Mouse (Mus musculus): ENCODE results near the gene Srrm4. TPM values are rescaled to one million over a fixed set of nuclear protein-coding genes. Genes with fewer than 3 reads are reported as not detected.

Gene Srrm4
- polyA plus RNA-seq, 1 experiment from 2014 or later, result 0.59 TPM

DNA sequence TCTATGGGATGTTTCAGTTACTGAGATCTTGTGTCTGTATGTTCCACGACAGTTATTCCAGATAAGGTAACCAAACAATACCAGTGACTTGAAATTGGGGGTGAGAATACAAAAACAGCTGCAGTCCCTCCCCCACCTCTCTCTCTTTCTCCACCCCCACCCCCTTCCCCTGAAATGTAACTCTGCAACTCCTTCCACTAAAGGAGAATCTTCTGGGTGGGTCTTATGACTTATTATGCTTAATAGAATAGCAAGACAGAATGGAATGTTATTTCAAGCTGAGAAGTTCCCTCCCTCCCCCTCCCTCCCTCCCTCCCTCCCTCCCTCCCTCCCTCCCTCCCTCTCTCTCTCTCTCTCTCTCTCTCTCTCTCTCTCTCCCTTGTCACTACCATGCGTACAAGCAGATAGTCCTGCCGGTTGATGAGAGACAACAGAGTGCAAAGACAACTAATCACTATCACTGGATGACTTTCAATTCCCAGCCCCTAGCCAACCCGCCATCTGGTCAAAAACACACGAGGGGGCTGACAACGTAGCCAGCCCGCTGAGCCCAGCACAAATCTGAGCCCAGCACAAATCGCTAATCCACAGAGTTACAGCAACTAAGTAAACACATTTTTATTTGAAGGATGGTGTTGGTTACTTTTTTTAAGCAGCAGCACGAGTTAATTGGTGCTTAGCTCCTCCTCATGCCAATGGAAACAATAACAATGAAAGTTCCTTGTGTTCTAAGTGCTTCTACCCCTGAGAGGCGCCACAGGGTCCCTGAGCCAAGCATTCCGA lies 143.0 kb downstream of the Srrm4 start:
- Histone ChIP-seq H3K4me1 (peaks cover 23% of the 10 kb centered on the region), H3K27me3 (peaks cover 7% of the 10 kb centered on the region; the same call in 1 of the 2 replicates), H3K4me3 (peak overlapping the region; percentile 10; the same call in 1 of the 2 replicates), H3K4me2 (peak overlapping the region; percentile 31), H3K36me3 (no peaks in the 10 kb centered on the region), H3K27ac (no peak overlapping the region), H3K9ac (no peak overlapping the region), H3K9me3 (no peaks in the 10 kb centered on the region)
- no peak for ATAC-seq (ENCODE audit: insufficient number of reproducible peaks, low FRiP score, low TSS enrichment, low read depth)
- 3% methylated on average over 11 of the region's 11 CpGs for WGBS

DNA sequence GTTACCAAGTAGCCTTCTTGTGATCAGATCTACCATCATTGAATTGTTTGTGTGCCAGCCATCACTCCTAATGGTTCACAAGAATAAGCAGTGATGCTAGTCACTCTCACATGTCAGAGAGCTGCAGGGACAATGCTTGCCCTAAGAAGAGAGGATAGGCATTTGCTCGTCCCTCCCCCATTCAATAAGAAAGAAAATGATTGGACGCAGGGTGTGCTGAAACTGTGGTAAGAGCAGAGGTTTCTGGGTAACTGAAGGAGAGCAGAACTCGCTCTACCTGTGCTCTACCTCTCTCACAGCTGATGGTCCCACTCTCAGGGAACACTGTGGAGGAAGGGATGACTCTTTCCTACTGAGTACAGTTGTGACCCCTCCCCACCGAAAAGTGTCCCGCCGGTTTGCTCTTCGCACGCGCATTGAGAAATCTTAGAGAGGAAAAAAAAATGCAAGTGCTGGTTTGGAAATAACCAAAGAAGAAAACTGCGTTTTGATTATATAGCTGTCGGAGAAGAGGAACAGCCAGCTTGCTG lies 143.7 kb downstream of the Srrm4 start:
- ATAC-seq (ENCODE audit: insufficient number of reproducible peaks, low FRiP score, low TSS enrichment, low read depth), result no peak
- H3K4me1 ChIP-seq, result peaks cover 18% of the 10 kb centered on the region
- no peak overlapping the region for H3K9ac ChIP-seq
- peaks cover 9% of the 10 kb centered on the region; the same call in 1 of the 2 replicates for H3K27me3 ChIP-seq
- no peak overlapping the region for H3K4me3 ChIP-seq
- WGBS, result 47% methylated on average over 11 of the region's 11 CpGs
- no peak overlapping the region for H3K27ac ChIP-seq
- H3K9me3 ChIP-seq, result no peaks in the 10 kb centered on the region
- no peaks in the 10 kb centered on the region for H3K36me3 ChIP-seq
- H3K4me2 ChIP-seq, result 0 out of 2 replicates have a peak overlapping the region, but pooled peaks have one; percentile 8

DNA sequence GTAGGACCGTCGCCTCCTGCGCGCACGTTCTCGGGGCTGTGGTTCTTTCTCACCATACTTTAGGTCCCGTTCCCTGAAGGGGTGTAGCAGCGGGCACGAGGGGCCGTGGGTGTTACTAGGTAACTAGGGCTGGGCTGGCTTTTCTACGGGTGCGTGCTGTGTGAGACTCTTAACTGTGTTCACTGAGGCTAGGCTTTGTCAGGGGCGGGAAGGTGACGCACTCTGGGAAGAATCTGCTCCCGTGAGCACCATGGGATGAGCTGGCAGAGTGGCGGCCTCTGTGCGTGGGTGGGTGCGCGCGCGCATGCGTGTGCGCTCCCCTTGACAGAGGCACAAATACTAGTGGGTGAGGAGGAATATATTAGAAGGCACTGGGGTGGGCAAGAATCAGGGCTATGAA lies 145.1 kb downstream of the Srrm4 start:
- Histone ChIP-seq H3K36me3 (no peaks in the 10 kb centered on the region), H3K27ac (no peak overlapping the region), H3K9ac (no peak overlapping the region), H3K4me1 (peaks cover 18% of the 10 kb centered on the region), H3K4me2 (no peak overlapping the region), H3K27me3 (peaks cover 9% of the 10 kb centered on the region; the same call in 1 of the 2 replicates), H3K4me3 (no peak overlapping the region), H3K9me3 (no peaks in the 10 kb centered on the region)
- WGBS, result 58% methylated on average over 23 of the region's 23 CpGs
- no peak for ATAC-seq (ENCODE audit: insufficient number of reproducible peaks, low FRiP score, low TSS enrichment, low read depth)

DNA sequence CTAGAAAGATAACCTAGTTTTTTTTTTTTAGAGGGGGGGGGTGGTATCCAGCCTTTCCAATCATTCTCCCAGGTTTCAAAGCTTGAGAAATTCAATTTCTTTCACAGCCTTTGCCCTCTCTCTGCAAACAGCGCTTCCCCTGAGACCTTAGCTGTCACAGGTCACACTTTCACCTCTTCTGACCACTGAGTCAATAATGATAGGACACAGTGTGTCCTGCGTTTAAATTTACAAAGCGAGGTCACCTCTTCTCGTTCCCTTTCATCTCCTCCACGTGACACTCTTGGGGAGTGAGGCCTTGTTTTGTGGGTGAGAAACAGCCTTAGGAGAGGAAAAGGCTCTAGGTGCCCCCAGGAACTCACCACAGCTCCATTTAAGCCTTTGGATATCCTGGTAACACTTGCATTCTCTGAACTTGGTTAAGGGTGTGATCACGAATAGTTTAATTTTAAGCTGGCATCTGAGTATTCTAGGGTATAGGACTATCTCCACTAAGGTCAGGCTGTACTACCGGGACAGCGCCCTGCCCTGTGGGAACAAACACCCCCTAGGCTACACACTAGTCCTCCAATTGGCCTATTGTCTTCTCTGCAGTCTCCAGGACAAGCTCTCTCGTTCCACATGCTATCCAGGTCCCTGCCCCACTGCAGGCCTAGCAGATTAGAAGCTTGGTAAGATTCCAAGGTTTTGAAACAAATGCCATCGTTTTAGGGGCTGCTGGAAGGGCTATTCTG lies 145.8 kb downstream of the Srrm4 start:
- Histone ChIP-seq H3K4me3 (no peak overlapping the region), H3K4me1 (peaks cover 18% of the 10 kb centered on the region), H3K9me3 (no peaks in the 10 kb centered on the region), H3K27me3 (peaks cover 9% of the 10 kb centered on the region; the same call in 1 of the 2 replicates), H3K27ac (no peak overlapping the region), H3K4me2 (no peak overlapping the region), H3K36me3 (no peaks in the 10 kb centered on the region), H3K9ac (no peak overlapping the region)
- whole genome bisulfite sequencing, result 48% methylated on average over 10 of the region's 10 CpGs
- no peak for ATAC-seq (ENCODE audit: insufficient number of reproducible peaks, low FRiP score, low TSS enrichment, low read depth)

DNA sequence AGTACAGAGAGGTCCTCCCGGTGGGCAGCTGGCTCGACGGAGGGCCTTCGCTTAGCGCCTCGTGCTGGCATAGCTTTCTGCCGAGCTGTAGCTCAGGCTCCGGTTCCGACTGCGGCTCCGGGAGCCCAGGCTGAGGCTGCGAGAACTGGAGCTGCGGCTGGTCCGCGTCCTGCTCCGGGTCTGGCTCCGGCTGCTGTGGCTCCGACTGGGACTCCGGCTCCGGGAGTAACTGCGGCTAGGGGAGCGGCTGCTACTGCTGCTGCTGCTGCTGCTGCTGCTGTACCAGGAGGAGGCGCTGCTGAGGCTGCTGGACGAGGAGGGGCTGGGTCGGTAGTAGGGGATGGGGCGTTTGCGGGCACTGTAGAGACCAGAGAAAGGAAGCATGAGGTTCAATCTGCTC lies 147.1 kb downstream of the Srrm4 start:
- Histone ChIP-seq H3K9me3 (no peaks in the 10 kb centered on the region), H3K4me1 (peaks cover 18% of the 10 kb centered on the region), H3K4me2 (no peak overlapping the region), H3K27me3 (peaks cover 9% of the 10 kb centered on the region; the same call in 1 of the 2 replicates), H3K27ac (no peak overlapping the region), H3K36me3 (no peaks in the 10 kb centered on the region), H3K4me3 (no peak overlapping the region), H3K9ac (no peak overlapping the region)
- no peak for ATAC-seq (ENCODE audit: insufficient number of reproducible peaks, low FRiP score, low TSS enrichment, low read depth)
- WGBS, result 57% methylated on average over 27 of the region's 27 CpGs

DNA sequence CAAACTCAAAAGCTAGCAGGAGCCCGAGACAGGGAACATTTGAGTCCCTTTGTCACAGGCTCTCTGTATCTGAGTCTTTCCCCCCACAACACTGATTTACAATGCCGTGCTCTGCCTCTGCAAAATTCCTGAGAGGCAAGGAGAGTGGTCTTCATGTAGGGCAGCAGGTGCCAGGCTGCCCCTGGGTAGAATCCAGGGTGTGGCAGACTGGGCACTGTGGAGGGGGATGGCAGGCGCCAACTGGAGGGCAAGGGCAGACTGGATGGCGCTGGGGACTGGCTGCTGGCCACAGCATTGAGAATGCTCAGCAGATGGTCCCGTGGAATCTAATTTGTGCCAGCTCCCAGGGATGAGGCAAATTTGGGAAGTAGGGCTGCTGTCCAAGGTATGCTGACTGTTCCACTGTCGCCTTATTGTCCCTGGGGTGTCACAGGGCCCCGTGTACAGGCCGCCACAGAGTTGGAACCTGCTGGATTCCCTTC lies 148.1 kb downstream of the Srrm4 start:
- no peak overlapping the region for H3K9ac ChIP-seq
- peaks cover 14% of the 10 kb centered on the region for H3K4me1 ChIP-seq
- no peak overlapping the region for H3K4me2 ChIP-seq
- no peak overlapping the region for H3K4me3 ChIP-seq
- peaks cover 9% of the 10 kb centered on the region; the same call in 1 of the 2 replicates for H3K27me3 ChIP-seq
- ATAC-seq (ENCODE audit: insufficient number of reproducible peaks, low FRiP score, low TSS enrichment, low read depth), result no peak
- H3K36me3 ChIP-seq, result no peaks in the 10 kb centered on the region
- WGBS, result 76% methylated on average over 8 of the region's 8 CpGs
- no peaks in the 10 kb centered on the region for H3K9me3 ChIP-seq
- no peak overlapping the region for H3K27ac ChIP-seq

DNA sequence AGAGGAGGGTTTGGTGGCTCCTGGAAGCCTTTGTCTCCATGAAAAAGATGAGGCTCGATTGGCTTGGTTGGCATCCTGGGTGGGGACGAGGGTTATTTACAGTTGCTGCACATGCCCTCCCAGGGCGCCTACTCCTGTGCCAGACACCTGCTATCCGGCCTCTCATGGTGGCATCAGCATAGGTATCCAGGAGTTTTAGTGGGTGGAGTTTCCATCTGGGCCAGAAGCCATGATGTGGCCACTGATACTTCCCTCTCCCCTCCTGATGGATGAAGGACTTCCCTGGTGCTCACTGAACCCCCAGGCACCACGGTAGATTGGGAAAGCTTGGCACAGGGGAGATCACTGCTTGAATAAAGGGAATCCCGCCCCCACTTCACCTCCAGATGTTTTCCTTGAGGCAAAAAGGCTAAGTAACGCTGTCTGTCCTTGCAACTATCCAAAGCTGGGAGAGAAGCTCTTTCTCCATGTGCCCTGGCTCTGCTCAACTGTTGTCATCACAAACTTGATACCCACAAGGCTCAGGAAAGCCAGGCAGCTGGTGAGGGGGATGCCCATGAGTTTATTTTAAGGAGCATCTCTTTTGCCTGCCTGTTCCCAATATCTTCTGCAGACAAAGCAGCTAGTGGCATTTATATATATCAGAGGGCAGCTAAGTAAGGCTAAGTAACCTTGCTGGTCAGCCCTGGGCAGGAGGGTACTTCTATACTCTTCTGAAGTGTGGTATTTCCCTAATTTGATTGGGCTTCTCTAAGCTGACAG lies 148.7 kb downstream of the Srrm4 start:
- 63% methylated on average over 7 of the region's 7 CpGs for WGBS
- peaks cover 9% of the 10 kb centered on the region; the same call in 1 of the 2 replicates for H3K27me3 ChIP-seq
- peaks cover 14% of the 10 kb centered on the region for H3K4me1 ChIP-seq
- no peak overlapping the region for H3K4me2 ChIP-seq
- no peak overlapping the region for H3K27ac ChIP-seq
- H3K4me3 ChIP-seq, result no peak overlapping the region
- H3K36me3 ChIP-seq, result no peaks in the 10 kb centered on the region
- H3K9ac ChIP-seq, result no peak overlapping the region
- no peak for ATAC-seq (ENCODE audit: insufficient number of reproducible peaks, low FRiP score, low TSS enrichment, low read depth)
- no peaks in the 10 kb centered on the region for H3K9me3 ChIP-seq

DNA sequence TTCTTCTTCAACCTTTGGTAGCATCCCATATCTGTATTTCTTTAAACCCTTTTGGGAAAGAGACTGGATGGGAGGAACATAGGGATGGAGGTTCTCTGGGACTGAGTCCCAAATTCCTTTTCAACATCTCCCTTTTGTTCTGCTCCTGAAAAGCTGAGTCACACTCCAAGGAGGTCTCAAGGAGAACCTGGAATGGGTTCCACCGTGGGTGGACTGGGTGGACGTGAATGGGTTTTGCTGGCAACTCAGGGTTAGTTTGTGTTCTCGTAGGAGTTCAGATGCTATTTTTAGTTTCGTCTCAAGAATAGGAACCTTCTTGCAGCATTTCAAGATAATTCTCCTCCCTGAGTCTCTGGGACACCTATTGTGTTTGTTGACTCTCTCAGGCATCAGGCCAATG lies 151.4 kb downstream of the Srrm4 start:
- Histone ChIP-seq H3K27ac (no peak overlapping the region), H3K4me2 (no peak overlapping the region), H3K9me3 (no peaks in the 10 kb centered on the region), H3K27me3 (peaks cover 9% of the 10 kb centered on the region; the same call in 1 of the 2 replicates), H3K4me1 (no peaks in the 10 kb centered on the region), H3K9ac (no peak overlapping the region), H3K36me3 (no peaks in the 10 kb centered on the region), H3K4me3 (no peak overlapping the region)
- no peak for ATAC-seq (ENCODE audit: insufficient number of reproducible peaks, low FRiP score, low TSS enrichment, low read depth)
- 72% methylated on average over 4 of the region's 4 CpGs for WGBS

DNA sequence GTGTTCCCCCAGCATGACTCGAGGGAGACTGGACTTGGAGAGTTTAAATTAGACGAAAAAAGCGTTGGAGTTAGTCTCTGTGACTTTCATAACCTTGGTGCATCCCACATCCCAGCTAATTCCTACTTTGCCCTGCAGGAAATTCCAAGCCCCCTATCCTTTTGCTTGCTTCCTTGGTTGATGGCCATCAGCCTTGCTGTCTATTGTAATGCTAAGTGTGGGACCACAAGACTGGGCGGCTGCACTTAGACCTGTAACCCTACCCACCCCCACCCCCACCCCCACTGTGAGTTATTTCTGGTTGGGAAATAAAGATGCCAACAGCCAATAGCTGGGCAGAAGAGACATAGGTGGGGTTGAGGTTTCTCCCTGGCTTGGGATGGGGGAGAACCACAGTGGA lies 153.3 kb downstream of the Srrm4 start:
- ATAC-seq (ENCODE audit: insufficient number of reproducible peaks, low FRiP score, low TSS enrichment, low read depth), result no peak
- Histone ChIP-seq H3K27ac (no peak overlapping the region), H3K36me3 (no peaks in the 10 kb centered on the region), H3K4me3 (no peak overlapping the region), H3K4me2 (no peak overlapping the region), H3K9me3 (no peaks in the 10 kb centered on the region), H3K9ac (no peak overlapping the region), H3K4me1 (peaks cover 4% of the 10 kb centered on the region; the same call in 1 of the 2 replicates), H3K27me3 (no peaks in the 10 kb centered on the region)
- WGBS, result 40% methylated on average over 4 of the region's 4 CpGs

DNA sequence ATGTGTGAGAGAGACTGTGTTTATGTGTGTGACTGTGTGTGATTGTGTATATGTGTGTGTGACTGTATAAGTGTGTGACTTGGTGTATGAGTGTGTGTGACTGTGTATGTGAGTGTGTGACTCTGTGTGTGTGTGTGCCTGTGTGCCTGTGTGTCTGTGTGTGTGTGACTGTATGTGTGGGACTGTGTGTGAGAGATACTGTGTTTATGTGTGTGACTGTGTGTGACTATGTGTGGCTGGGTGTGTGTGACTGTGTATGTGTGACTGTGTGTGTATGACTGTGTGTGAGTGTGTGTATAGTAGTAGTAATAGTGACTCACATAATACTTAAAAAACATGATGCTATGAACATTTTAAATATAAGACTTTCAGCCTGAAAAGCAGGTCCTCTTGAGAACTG lies 155.5 kb downstream of the Srrm4 start:
- H3K36me3 ChIP-seq, result no peaks in the 10 kb centered on the region
- H3K4me3 ChIP-seq, result no peak overlapping the region
- H3K9ac ChIP-seq, result no peak overlapping the region
- H3K27me3 ChIP-seq, result no peaks in the 10 kb centered on the region
- H3K27ac ChIP-seq, result no peak overlapping the region
- no peak overlapping the region for H3K4me2 ChIP-seq
- no peaks in the 10 kb centered on the region for H3K9me3 ChIP-seq
- no peak for ATAC-seq (ENCODE audit: insufficient number of reproducible peaks, low FRiP score, low TSS enrichment, low read depth)
- H3K4me1 ChIP-seq, result peaks cover 4% of the 10 kb centered on the region; the same call in 1 of the 2 replicates

DNA sequence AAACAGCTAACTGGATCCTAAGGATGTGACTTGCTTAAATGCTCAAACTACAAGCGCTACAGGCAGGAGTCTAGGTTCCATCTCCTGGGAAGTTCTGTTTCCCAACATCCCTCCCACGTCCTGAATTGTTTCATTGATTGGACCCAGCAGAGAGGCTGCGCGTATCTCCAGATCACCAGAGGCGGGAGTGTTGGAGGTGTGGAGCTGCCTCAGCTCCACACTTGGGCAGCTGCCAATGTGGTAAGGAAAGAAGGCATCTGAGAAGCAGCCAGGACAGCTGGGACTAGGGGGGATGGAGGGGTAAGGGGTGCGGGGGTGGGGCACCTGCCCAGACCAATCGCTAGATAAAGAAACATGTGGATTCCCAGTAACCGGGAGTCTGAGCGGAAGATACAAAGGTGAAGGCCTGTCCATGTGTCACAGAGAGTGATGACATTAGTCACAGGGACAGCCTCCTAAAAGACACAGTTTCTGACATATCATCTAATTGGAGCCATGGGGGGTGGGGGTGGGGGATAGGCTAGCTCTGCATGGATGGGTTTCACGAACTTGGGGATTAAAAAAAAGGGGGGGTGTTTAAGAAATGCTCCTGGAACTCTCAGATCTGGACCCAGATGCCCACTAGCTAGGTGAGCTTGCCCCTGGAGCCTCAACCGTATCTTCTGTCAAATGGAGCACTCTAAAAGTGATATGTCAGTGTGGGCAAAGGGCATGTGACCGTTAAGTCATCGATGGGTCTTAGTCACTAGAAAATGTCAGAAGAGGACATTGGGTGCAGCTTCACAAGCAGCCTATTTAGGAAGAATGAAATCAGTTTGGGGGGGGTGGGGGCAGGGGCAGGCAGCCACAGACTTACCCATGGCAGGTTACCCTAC lies 156.4 kb downstream of the Srrm4 start:
- Histone ChIP-seq H3K9me3 (no peaks in the 10 kb centered on the region), H3K4me1 (peaks cover 4% of the 10 kb centered on the region), H3K4me3 (no peak overlapping the region), H3K9ac (no peak overlapping the region), H3K4me2 (no peak overlapping the region), H3K36me3 (no peaks in the 10 kb centered on the region), H3K27me3 (no peaks in the 10 kb centered on the region), H3K27ac (no peak overlapping the region)
- no peak for ATAC-seq (ENCODE audit: insufficient number of reproducible peaks, low FRiP score, low TSS enrichment, low read depth)
- 46% methylated on average over 13 of the region's 13 CpGs for WGBS
